Comparison of ENCODE assay signal across 12 mouse cellular contexts in the genomic region with DNA sequence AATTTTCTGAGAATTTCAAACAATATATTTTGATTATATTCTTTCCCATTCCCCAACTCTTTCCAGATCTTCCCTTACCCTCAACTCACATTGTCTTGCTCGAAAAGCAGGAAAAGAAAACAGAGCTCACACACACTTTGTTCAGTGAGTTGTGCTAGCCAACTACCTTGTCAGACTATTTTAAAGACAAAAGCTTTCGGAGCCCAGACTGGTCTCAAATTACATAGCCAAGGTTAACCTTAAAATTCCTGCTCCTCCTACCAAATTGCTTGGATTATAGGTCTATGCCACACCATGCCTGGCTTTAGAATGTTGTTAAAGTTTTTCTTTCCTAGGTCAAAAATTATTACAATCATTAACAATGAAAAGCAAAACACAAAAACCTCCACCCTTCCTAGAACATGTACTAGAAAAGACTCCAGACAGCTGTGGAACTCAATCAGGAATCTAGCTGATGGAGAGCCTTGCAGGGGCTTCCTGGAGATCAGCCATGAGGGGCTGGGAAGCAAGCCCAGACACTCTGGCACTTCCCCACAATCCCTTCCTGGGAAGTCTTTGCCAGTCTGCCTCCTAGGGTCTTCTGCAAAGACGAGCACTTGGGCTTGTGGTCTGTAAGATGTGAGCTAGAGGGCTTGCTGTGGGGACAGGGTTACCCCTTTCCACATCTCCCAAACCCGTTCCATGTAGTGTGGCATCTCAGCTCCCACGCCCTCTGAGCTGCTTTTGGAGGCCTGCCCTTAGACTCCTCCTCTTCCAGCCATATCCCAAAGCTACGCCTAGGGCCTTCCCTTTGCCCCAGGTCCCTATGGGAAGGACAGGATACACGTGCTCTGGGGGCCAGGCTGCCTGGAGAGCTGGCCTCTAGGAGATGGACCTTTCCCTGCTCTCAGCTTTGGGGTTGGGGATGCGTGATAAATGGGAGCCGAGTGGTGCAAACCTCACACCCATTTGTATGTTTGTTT. TPM values are rescaled to one million over a fixed set of nuclear protein-coding genes. Genes with fewer than 3 reads are reported as not detected.
DNase-seq lines count a peak whose midpoint lies in the region; ATAC-seq and TF ChIP-seq lines count a peak whose summit lies in the region.
"Had no signal": no experiment of that assay in that cellular context is flagged by ENCODE, and none has a peak within 500 bp of the region (broad histone marks: within the 10 kb centered on the region; RNA-seq: fewer than 3 reads in every experiment).

No protein-coding gene starts in this region.

- peaks cover 24% of the 10 kb centered on the region for H3K36me3 ChIP-seq in forebrain, embryonic 15.5 days
- H3K36me3 ChIP-seq in forebrain, embryonic 12.5 days (replicated peaks), result peaks cover 8% of the 10 kb centered on the region
- peaks cover 14% of the 10 kb centered on the region; the same call in 1 of the 2 replicates for H3K36me3 ChIP-seq in kidney, embryonic 15.5 days
- no peaks in the 10 kb centered on the region; the same call in 1 of the 2 replicates for H3K36me3 ChIP-seq in ES-E14 (ENCODE audit: control insufficient read depth, insufficient read depth, low read length, poor library complexity, severe bottlenecking)
- H3K36me3 ChIP-seq in forebrain, embryonic 16.5 days (ENCODE audit: control insufficient read depth, insufficient read depth), result peaks cover 9% of the 10 kb centered on the region; the same call in 1 of the 2 replicates

- H3K9me3 ChIP-seq in forebrain, embryonic 15.5 days, result no peaks in the 10 kb centered on the region
- no peaks in the 10 kb centered on the region for H3K9me3 ChIP-seq in forebrain, embryonic 12.5 days
- H3K9me3 ChIP-seq in kidney, embryonic 15.5 days (replicated peaks), result no peaks in the 10 kb centered on the region
- no peaks in the 10 kb centered on the region for H3K9me3 ChIP-seq in ES-E14 (ENCODE audit: control insufficient read depth, insufficient read depth, low read depth, low read length)
- no peaks in the 10 kb centered on the region for H3K9me3 ChIP-seq in forebrain, embryonic 16.5 days (ENCODE audit: control insufficient read depth, low read length)

- WGBS in forebrain, embryonic 15.5 days, result 66% methylated on average over 9 of the region's 9 CpGs
- 69% methylated on average over 9 of the region's 9 CpGs for WGBS in forebrain, embryonic 12.5 days
- WGBS in kidney, embryonic 15.5 days, result 44% methylated on average over 9 of the region's 9 CpGs
- WGBS in forebrain, embryonic 16.5 days, result 63% methylated on average over 9 of the region's 9 CpGs

- no peak overlapping the region for H3K9ac ChIP-seq in forebrain, embryonic 15.5 days (replicated peaks)
- no peak overlapping the region for H3K9ac ChIP-seq in forebrain, embryonic 12.5 days
- H3K9ac ChIP-seq in kidney, embryonic 15.5 days, result no peak overlapping the region
- no peak overlapping the region; the same call in 1 of the 2 replicates for H3K9ac ChIP-seq in ES-E14 (ENCODE audit: insufficient read depth, low read depth, low read length, poor library complexity, severe bottlenecking)
- no peak overlapping the region for H3K9ac ChIP-seq in forebrain, embryonic 16.5 days (replicated peaks; ENCODE audit: low read depth, low read length)

- no peaks in the 10 kb centered on the region for H3K27me3 ChIP-seq in forebrain, embryonic 15.5 days
- peaks cover 8% of the 10 kb centered on the region for H3K27me3 ChIP-seq in forebrain, embryonic 12.5 days
- peaks cover 12% of the 10 kb centered on the region for H3K27me3 ChIP-seq in kidney, embryonic 15.5 days
- no peaks in the 10 kb centered on the region for H3K27me3 ChIP-seq in forebrain, embryonic 16.5 days (replicated peaks; ENCODE audit: control insufficient read depth, insufficient read depth, low read length)
- H3K27me3 ChIP-seq: Patski had no signal

- H3K4me2 ChIP-seq in forebrain, embryonic 15.5 days (replicated peaks), result no peak overlapping the region
- H3K4me2 ChIP-seq in forebrain, embryonic 12.5 days, result no peak overlapping the region
- no peak overlapping the region for H3K4me2 ChIP-seq in kidney, embryonic 15.5 days
- H3K4me2 ChIP-seq in forebrain, embryonic 16.5 days (ENCODE audit: low read length), result no peak overlapping the region

- in situ Hi-C loops in ES-E14 (cut with MboI; ENCODE audit: low sequenced_read_pairs in 2 of 2, unreplicated experiment in 2 of 2), result no loop called here

- no peak overlapping the region for H3K4me3 ChIP-seq in forebrain, embryonic 15.5 days
- H3K4me3 ChIP-seq in forebrain, embryonic 12.5 days (replicated peaks), result no peak overlapping the region
- H3K4me3 ChIP-seq in kidney, embryonic 15.5 days (replicated peaks), result no peak overlapping the region
- no peak overlapping the region for H3K4me3 ChIP-seq in ES-E14 (ENCODE audit: insufficient read depth in 1 of 2, low read depth in 1 of 2, low read length in 2 of 2, poor library complexity in 1 of 2, severe bottlenecking in 1 of 2)
- H3K4me3 ChIP-seq in forebrain, embryonic 16.5 days (replicated peaks; ENCODE audit: low read length), result no peak overlapping the region
- H3K4me3 ChIP-seq: myocyte had no signal

- peaks cover 4% of the 10 kb centered on the region; the same call in 1 of the 2 replicates for H3K4me1 ChIP-seq in forebrain, embryonic 15.5 days
- no peaks in the 10 kb centered on the region for H3K4me1 ChIP-seq in forebrain, embryonic 12.5 days
- 0 out of 2 replicates have a peak, but pooled peaks cover 5% of the 10 kb centered on the region for H3K4me1 ChIP-seq in kidney, embryonic 15.5 days
- H3K4me1 ChIP-seq in ES-E14 (ENCODE audit: control insufficient read depth in 2 of 2, insufficient read depth in 2 of 2, low read length in 2 of 2, poor library complexity in 1 of 2), result peaks cover 5 to 17% of the 10 kb centered on the region in 2 experiments; a peak in 3 of 4 replicates
- H3K4me1 ChIP-seq in forebrain, embryonic 16.5 days (replicated peaks; ENCODE audit: control insufficient read depth, insufficient read depth, low read length), result peaks cover 7% of the 10 kb centered on the region

- H3K27ac ChIP-seq in forebrain, embryonic 15.5 days (replicated peaks), result no peak overlapping the region; the same call in 1 of the 2 replicates
- H3K27ac ChIP-seq in forebrain, embryonic 12.5 days, result no peak overlapping the region
- peak overlapping the region; percentile 43; the same call in 1 of the 2 replicates for H3K27ac ChIP-seq in kidney, embryonic 15.5 days
- H3K27ac ChIP-seq in ES-E14 (ENCODE audit: insufficient read depth, low read depth, low read length, poor library complexity, severe bottlenecking), result peak overlapping the region; percentile 28; the same call in 1 of the 2 replicates
- peak overlapping the region; percentile 24; the same call in 1 of the 2 replicates for H3K27ac ChIP-seq in forebrain, embryonic 16.5 days (ENCODE audit: low read length)

- ATAC-seq in forebrain, embryonic 15.5 days (replicated peaks), result peak; percentile 60
- ATAC-seq in forebrain, embryonic 12.5 days (ENCODE audit: low FRiP score), result no peak
- no peak for ATAC-seq in kidney, embryonic 15.5 days (replicated peaks; ENCODE audit: low FRiP score)
- ATAC-seq in forebrain, embryonic 16.5 days, result peak; percentile 57; the same call in 1 of the 2 replicates
- ATAC-seq: lung, postnatal 0 days; Patski had no signal

- no peak for DNase-seq in kidney, postnatal 10 days
- DNase-seq in ES-E14 (ENCODE audit: low read depth, low spot score), result no peak
- DNase-seq in gastrocnemius, adult 8-10 months (ENCODE audit: low spot score in 2 of 2), result no peak
- DNase-seq in retina, postnatal 1 day, result no peak
- DNase-seq: thymus, postnatal 4 days had no signal

TF ChIP-seq in ES-E14, 5 proteins besides CTCF, POLR2A, EP300 and RAD21:
- TF ChIP-seq ZNF384 (IDR thresholded peaks at IDR 0.05; ENCODE audit: low read depth, low read length) (no peak), ZC3H11A (IDR thresholded peaks at IDR 0.05; ENCODE audit: borderline replicate concordance, low read depth, low read length) (no peak), HCFC1 (IDR thresholded peaks at IDR 0.05; ENCODE audit: borderline replicate concordance, insufficient read depth, low read length) (no peak), MAFK (IDR thresholded peaks at IDR 0.05; ENCODE audit: insufficient read depth, low read depth, low read length) (no peak), CHD2 (IDR thresholded peaks at IDR 0.05; ENCODE audit: low read depth, low read length) (no peak)

RNA-seq across cellular contexts. Expression of a gene that starts 7.0 kb away (rescaled TPM):
- polyA plus RNA-seq in forebrain, embryonic 15.5 days (2015; fragmentation: Nextera tagmentation; extraction: Ambion mirVana), result 0.97 and 1.8 TPM in 2 replicates
- 0.82 and 1.1 TPM in 2 replicates for polyA plus RNA-seq in forebrain, embryonic 12.5 days (2016; fragmentation: Nextera tagmentation; extraction: Ambion mirVana)
- 2.4 TPM in 2 replicates for polyA plus RNA-seq in kidney, embryonic 15.5 days (2015; fragmentation: Nextera tagmentation; extraction: Ambion mirVana)
- total RNA-seq in ES-E14 (2012; rRNA removed), result 13.0 and 25.0 TPM in 2 replicates
- 0.86 and 1.8 TPM in 2 replicates for polyA plus RNA-seq in forebrain, embryonic 16.5 days (2015; fragmentation: Nextera tagmentation; extraction: Ambion mirVana)
- under 1 TPM in 2 of 4 experiments, not detected in 2; 0.18 to 0.43 TPM for total RNA-seq in gastrocnemius, adult 8-10 months (2022)

RNA-seq across cellular contexts. Expression of a gene that starts 36.9 kb away (rescaled TPM):
- 133 and 134 TPM in 2 replicates for polyA plus RNA-seq in forebrain, embryonic 15.5 days (2015; fragmentation: Nextera tagmentation; extraction: Ambion mirVana)
- polyA plus RNA-seq in forebrain, embryonic 12.5 days (2016; fragmentation: Nextera tagmentation; extraction: Ambion mirVana), result 145 and 147 TPM in 2 replicates
- polyA plus RNA-seq in kidney, embryonic 15.5 days (2015; fragmentation: Nextera tagmentation; extraction: Ambion mirVana), result 118 and 120 TPM in 2 replicates
- total RNA-seq in ES-E14 (2012; rRNA removed), result 55.0 and 83.4 TPM in 2 replicates
- 117 and 124 TPM in 2 replicates for polyA plus RNA-seq in forebrain, embryonic 16.5 days (2015; fragmentation: Nextera tagmentation; extraction: Ambion mirVana)
- 10 to 100 TPM; 12.0 to 14.5 (median 13.3) TPM for total RNA-seq in gastrocnemius, adult 8-10 months (2022)

RNA-seq across cellular contexts. Expression of a gene that starts 39.9 kb away (rescaled TPM):
- polyA plus RNA-seq in forebrain, embryonic 15.5 days (2015; fragmentation: Nextera tagmentation; extraction: Ambion mirVana), result 57.4 and 63.4 TPM in 2 replicates
- 47.8 and 49.7 TPM in 2 replicates for polyA plus RNA-seq in forebrain, embryonic 12.5 days (2016; fragmentation: Nextera tagmentation; extraction: Ambion mirVana)
- 64.7 and 76.8 TPM in 2 replicates for polyA plus RNA-seq in kidney, embryonic 15.5 days (2015; fragmentation: Nextera tagmentation; extraction: Ambion mirVana)
- 60.1 and 62.4 TPM in 2 replicates for total RNA-seq in ES-E14 (2012; rRNA removed)
- 57.1 and 62.3 TPM in 2 replicates for polyA plus RNA-seq in forebrain, embryonic 16.5 days (2015; fragmentation: Nextera tagmentation; extraction: Ambion mirVana)
- 100 to 1,000 TPM; 120 to 153 (median 133) TPM for total RNA-seq in gastrocnemius, adult 8-10 months (2022)

Comparison
In these comparisons a context has a peak if more than half of its experiments do, and no peak if none do; other contexts are left out.
1. ATAC-seq: peak in forebrain, embryonic 15.5 days (single experiment) and forebrain, embryonic 16.5 days (single experiment); none in forebrain, embryonic 12.5 days (single experiment) and kidney, embryonic 15.5 days (single experiment).
2. H3K27ac ChIP-seq: peak in kidney, embryonic 15.5 days (single experiment), ES-E14 (single experiment) and forebrain, embryonic 16.5 days (single experiment); none in forebrain, embryonic 15.5 days (single experiment) and forebrain, embryonic 12.5 days (single experiment).